Mouse (Mus musculus): ENCODE data around the gene Pde4dip.

The Pde4dip gene

DNA sequence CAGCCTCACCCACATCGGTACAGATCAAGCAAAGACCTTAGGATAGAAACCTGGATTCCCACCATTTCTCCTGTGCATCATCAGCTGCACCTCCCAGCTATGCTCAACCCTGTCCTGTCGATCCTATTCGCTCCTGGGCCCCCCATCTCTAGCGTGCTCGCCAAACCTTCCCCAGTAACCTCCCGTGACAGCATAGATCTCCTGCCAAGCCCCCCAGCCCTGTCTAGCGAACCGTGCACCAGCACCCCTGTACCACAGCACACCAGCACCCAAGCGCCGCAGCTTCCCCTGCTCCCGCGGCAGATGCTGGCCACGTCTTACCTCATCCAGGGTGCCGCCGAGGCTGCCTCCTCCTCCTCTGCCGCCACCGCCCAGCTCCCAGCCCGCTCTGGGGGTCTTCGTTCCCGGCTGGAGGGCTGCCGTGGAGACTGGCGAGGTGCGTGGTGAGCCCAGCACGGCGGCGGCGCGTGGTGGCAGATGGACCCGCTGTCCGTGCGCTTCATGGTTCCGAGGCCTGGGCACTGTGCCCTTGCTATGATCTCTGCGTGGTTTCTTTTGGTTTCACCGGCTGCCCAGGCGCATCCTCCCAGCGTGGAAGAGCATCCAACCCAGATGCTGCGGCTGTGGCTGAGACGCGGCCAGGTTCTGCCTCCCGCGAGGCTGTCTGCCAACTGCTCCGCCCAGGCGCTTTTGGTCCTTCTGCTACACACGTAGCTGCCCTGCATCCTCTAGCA lies at the start of gene Pde4dip:
Pde4dip (minus strand) TSS at position 540 of the 734 bp plus-strand sequence.
- peak; percentile 43 for DNase-seq (ENCODE audit: low read depth, low spot score)

DNA sequence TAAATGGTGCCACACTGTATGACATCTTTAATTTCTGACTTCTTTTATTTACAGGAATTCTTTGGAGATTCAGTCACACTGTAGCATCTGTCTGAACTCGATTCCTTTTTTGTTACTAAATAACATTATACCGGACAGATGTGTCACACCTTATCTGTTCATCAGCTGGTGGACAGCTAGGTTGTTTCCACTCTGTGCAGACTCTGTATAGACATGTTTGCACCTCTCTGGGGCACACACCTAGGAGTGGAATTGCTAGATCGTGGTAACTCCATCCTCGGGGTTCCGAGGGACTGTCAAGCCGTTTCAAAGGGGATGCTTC lies 49.4 kb upstream of the Pde4dip start:
- no peak for DNase-seq (ENCODE audit: low read depth, low spot score)

DNA sequence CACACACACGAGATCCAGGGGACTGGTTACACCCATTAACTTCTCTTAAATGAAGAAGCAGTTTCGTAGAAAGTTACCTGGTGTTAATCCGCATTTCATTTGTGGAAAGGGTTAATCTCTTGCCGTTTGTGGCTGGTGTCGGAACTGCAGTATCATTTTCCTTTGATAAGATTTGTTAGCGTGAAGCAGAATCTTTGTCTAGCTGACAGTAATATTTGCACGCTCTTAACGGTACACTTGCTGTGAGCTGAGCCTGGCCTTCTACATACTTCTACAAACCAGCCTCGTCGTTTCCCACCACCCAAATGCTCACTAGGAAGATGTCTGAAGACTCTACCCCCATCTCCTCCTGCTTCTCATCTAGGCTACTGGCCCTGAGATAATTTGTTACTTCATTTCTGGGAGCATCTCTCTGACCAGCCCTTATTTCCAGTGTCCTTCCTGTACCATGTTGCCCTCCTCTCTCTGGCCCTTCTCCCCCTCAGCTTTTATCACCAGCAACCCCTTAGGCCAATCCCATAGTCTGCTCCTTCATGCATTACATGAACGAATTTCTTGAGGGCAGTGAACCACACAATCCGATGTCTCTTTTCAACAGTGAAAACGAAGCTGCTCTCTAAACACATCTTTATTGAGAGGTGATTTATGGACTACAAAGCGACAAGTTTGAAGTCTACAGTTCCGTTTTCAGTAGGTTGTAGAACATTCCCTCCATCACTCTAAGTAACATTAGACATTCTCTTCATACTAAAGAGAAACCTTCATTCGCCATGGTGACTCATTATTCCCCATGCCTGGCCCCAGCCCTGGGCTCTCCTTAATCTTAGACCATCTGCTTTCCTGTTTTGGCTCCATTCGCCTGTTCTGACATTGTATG lies 48.8 kb upstream of the Pde4dip start:
- no peak for DNase-seq (ENCODE audit: low read depth, low spot score)

DNA sequence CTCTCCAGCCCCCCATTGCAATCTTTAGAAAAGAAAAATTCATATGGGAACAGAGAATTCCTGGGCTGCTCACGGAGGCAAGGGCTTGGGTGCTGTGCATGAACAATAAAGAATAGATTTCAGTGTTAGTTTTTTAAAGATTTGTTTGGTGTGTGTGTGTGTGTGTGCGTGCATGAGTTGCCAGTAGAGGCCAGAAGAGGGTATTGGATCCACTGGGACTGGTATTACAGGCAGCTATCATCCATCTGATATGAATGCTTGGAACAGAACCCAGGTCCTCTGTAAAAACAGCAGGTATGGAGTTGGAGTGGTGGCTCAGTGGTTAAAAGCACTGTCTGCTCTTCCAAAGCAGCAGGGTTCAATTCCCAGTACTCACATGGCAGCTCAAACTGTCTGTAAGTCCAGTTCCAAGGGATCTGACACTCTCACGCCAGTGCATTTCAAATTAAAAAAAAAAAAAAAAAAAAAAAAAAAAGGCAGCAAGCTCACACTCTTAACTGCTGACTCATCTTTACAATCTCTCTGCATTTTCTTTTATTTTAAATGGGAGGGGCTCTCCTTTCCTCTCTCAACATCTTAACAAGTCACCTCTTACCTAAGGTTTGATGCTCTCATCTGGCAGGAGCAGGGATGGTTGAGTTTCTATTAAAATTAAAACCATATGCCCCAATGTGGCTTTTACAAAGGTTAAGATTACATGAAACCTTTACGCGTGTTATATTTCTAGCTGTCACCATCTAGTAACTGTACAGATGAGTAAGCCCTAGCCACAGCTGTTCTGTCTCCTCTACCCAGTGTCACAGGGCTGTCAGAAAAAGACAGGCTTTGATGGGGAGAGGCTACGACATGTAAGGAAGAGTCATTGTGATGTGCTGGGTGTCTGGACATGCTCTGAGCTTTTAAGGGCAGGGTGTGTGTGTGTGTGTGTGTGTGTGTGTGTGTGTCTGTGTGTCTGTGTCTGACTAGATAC lies 46.1 kb upstream of the Pde4dip start:
- DNase-seq (ENCODE audit: low read depth, low spot score): no peak

DNA sequence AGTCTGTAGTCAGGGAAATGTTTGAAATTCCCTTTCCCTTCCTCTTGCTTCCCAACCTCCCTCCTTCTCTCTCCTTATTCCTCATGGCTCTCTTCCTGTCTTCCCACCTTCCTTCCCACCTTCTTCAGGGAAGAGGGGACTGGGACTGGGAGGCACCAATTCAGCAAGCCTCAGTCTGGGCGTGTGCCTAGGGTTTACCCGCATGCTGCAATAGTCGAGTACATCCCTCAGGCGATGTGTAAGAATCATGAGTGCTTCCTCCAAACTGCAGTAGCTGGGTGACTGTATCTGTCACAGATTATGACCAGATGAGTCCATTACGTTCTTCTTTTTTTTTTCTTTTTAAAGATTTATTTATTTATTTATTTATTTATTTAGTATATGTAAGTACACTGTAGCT lies 45.3 kb upstream of the Pde4dip start:
- DNase-seq (ENCODE audit: low read depth, low spot score): no peak

DNA sequence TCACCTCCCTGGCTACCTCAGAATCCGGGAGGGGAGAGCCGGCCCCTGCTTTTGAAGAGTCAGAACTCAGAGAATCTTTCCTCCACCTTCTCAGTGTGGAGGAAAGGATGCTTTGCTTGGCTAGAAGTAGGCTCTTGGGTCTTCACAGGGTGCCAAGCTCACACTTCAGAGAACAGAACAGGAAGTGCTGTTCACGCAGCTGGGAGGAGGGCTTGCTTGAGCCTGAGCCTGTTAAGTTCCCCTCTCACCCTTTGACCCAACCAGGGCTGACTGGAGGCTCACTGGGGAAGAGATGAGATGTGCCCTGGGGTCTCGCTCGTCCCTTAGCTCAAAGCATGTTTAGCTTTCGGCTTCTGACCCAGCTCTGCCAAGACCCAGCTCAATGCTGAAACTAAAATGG lies 44.7 kb upstream of the Pde4dip start:
- DNase-seq (ENCODE audit: low read depth, low spot score): peak; percentile 17

DNA sequence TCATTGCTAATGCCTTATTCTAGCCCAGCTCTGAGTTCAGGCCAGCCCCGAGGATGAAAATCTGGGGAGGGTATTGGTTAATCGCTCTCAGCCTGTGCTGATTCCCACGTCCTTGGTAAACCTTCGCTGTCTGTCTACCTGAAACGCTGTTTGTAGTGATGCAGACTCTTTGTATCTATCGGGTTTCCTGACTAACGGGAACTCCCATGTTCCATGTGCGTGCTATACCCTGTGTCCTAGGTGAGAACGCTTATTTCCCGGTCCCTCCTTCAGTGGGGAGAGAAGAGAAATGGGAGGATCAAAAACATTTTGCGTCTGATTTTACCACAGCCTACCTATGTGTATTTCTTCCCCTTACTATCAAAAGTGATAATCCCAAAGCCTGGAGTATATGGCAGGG lies 44.3 kb upstream of the Pde4dip start:
- DNase-seq (ENCODE audit: low read depth, low spot score): no peak

DNA sequence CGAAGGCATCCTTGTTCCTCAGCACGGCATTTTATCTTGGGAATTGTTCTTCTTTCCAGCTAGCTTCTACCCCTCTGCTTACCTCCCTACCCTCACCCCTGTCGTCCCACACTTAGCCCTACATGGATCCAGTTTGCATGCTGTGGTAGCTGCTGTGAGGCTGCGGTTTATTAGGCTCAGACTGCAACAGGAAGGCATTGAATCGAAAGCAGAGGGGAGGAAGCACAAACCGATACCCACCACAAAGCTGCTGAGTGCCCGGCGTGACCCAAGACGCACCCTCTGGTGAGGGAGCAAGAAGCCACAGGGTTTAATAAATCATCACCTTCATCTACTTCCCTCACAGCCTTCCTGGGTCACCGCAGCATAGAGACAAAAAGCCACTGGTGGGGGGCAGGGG lies 43.6 kb upstream of the Pde4dip start:
- DNase-seq (ENCODE audit: low read depth, low spot score): no peak

DNA sequence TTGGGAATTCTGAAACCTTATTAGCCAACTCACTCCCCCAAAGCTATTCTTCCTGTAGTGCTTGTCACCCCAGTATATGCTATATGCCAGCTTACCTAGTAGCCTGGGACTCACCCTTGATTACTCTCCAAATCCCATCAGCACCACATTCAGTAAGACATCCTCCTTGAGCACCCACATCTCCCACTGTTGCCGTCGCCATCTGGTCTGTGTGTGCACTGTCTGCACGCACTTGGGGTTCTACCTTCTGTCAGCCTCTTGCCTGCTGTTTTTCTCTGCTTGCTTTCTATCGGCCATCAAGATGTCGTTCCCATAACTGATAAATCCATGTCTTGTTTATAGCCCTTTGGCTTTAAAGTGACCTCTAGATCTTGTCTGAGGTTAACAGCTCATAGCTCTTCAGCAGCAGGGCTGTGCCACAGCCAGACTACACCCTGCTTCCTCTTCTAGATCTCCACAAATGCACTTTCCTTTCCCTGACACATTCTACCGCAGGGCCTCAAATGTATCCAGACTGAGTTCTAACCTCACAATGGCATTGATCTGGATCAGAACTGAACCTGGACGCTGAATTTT lies 42.9 kb upstream of the Pde4dip start:
- DNase-seq (ENCODE audit: low read depth, low spot score): no peak

DNA sequence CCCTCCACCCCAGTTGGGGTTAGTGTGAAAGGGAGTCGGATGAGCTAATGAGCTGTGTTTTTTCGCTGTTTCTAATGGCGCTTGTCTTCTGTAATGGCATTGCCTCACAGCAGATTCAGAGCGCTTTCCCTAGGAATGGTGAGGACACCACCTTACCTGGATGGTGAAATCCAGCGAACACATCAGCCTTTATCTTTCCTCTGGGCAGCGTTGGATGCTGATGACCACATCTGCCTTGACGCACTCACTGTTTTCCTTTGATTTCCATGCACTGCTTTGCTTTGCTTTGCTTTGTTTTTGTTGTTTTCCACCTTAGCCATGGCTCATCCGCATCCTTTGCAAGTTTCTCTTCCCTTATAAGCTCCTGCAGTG lies 42.3 kb upstream of the Pde4dip start:
- DNase-seq (ENCODE audit: low read depth, low spot score): no peak

DNA sequence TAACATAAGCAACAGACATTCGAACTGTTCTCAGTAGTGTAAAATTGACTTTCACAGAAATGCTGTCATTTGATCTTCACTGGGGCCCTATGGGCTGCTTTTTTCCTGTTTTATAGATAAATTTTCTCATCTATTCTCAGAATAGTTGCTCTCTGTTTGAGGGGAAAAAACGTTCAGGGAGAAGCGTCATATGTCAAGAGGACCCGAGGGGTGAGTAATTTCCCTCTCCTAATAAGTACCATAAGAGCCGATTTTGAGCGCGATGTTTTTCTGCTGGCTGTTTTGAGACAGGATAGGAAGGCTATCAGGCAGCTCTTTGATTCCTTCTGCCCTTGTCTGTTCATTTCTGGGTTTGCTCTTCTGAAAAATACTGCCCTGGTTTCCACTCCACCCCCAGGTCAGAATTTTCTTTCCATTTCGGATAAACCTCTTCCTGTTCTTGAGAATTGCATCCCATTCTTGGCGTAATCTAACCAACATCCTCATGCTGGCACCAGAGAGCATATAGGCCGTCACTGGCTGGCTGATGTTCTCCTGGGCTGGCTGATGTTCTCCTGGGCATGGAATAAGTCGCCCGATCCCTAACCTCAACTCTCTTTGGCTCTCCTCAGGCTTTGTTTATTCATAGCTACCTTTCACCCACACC lies 41.8 kb upstream of the Pde4dip start:
- no peak for DNase-seq (ENCODE audit: low read depth, low spot score)

DNA sequence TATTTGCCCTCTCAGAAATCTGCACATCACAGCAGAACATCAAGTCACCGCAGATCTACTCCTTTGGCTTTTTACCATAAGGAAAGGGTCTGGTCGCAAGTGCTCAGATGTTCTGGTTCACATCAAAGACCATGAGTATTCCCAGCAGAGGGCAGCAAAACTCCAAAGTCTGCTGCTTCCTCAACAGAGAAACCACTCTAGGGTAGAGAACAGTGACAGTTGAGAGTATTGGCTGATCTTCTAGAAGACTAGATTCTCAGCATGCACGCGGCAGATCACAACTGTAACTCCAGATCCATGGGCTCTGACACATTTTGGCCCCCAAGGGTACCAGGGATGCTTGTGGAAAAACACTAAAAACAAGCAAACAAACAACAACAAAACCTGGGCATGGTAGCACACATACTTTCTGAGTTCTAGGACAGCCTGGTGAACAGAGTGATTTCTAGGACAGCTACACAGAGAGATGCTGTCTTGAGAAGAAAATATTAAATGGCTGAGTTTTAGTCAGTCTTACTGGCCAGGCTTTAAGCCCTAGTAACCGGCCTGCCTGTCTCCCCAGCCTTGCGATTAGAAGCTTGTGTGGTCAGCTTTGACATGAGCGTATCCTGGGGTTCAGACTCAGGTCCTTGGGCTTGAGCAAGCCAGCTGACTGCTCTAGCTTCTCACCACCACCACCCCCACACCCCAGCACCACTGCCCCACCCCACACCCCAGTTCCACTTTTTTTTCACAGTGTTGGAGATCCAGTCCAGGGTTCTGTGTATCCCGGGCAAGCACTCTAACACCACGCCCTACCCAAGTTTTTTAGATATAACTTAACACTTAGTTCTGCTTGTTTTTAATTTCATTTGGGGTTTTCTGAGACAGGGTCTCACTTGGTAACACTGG lies 40.7 kb upstream of the Pde4dip start:
- DNase-seq (ENCODE audit: low read depth, low spot score): peak; percentile 77

DNA sequence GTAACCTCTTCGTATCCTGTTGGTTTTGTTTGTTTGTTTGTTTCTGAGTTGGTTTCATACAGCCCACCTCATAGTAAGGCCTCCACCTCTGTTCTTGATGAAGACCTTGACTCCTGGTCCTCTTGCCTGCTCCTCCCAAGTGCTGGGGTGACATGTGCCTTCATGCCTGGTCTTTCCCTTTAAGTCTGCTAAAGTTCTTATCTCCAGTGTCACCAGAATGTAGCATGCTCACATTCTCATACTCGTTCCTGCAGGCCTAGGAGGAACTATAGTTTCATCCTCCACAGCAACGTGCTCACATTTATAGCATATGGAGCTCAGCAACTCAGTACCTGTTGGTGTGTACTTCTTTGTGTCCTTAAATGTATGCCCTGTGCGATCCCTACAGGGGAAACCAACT lies 38.8 kb upstream of the Pde4dip start:
- DNase-seq (ENCODE audit: low read depth, low spot score): no peak

DNA sequence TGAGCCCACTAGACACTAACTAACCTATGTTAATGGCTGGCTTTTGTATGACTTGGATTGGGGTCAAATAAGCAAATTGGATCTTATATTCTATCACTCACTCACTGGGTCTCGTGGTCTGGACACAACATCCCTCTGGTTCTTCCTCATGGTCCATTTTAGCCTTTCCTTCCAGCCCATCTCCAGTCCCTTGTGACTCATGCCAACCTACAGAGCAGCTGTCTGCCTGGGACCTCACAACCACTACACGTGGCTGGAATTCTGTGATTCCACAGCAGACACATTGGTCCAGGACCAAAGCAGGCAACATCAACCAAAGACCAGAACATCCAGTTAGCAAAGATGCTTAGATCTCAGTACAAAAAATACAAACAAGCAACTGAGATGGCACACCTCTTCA lies 36.7 kb upstream of the Pde4dip start:
- no peak for DNase-seq (ENCODE audit: low read depth, low spot score)

DNA sequence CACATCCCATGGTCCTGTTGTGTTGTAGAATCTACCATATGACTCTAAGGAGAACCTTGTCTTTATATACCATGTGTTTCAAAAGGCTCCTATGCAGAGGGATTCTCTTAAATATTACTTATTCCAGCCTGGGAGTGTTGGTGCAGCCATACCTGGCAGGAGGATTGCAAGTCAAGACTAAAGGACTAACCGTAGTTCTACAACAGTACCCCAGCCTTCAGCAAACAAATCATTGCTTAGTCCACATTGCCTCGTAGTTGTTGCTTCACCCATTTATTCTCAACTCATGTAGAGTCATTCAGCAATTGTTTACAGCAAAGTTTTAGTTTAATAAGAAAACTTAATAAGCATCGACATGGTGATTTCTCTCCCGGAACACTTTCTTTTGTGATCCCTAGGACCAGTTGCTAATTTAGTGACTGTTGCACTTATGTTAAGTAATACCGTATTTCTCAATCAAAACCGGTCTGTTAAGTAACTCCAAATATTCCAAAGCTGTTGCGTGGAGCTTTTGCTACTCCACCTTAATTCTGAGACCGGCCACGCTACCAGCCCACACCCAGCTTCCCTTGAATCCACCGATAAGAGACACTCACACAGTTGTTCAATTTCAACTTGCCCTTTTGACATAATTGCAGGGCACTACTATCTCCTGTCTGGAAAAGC lies 30.5 kb upstream of the Pde4dip start:
- DNase-seq (ENCODE audit: low read depth, low spot score): no peak

DNA sequence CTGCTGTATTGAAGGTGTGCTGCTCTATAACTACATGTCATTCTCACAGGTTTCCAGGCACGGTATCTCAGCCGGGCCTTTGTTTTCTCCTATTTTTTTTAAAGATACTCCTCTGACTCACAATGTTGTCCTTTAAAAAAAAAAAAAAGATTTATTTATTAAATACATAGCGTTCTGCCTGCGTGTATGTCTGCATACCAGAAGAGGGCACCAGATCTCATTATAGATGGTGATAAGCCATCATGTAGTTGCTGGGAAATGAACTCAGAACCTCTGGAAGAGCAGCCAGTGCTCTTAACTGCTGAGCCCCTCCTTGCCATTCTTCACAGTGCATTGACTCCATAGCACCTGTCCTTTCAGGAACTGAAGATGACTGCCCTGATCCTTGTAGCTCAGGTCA lies 26.6 kb upstream of the Pde4dip start:
- DNase-seq (ENCODE audit: low read depth, low spot score): no peak

DNA sequence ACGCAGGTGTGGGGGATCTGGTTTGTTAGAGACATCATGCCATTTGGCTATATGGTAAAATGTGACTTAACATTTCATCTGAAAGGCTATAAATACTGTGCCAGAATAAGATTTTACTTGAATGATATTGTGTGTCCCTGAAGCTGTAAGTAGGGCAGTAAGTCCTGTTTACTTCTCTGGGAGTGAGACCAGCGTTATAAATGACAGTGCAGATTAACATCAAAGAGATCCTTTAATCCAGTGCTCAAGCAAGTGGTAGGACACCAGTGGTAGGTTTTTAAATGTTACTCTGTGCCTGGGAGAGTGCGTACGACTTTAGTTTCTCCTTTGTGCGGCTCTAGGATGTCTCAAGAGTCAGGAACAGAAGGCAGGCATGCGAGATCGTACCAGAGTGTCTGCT lies 22.6 kb upstream of the Pde4dip start:
- DNase-seq (ENCODE audit: low read depth, low spot score): no peak

DNA sequence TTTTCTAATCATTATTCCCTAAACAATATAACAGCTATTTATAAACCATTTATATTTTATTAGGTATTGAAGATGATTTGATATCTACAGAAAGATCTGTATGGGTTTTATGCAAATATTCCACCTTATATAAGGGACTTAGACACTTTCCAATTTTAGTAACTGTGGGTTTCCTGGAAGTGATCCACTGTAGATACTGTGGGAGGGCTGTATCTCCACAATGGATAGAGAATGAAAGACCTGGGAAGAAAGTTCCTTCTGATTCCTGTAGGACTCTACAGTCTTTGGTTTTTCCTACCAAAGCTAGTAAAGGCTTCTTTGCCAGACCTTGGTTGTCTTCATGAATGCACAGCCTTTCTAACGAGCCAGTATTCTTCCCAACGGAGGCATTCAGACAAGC lies 21.2 kb upstream of the Pde4dip start:
- DNase-seq (ENCODE audit: low read depth, low spot score): no peak

DNA sequence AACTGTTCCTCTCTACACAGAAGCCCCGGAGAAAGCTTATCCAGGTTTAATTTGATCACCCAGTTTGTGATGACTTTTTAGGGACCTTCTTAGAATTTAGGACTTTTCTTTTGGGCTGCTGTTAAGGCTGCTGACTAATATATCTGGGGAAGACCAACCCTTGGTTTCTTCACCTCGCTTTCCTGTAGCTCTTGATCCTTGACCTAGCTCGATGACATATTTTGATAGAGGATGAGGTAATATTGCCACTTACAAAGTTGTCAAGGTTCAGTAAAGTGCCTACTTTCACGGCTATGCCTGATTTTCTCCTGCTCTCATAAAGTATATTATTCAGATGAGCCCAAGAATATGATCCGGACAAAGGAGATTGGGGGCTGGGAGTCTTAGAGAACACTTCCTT lies 13.1 kb upstream of the Pde4dip start:
- no peak for DNase-seq (ENCODE audit: low read depth, low spot score)
